Mouse (Mus musculus) hindbrain, embryonic 16.5 days (tissue): Measurements from ENCODE around the gene Ero1l. TPM values are rescaled to one million over a fixed set of nuclear protein-coding genes. Genes with fewer than 3 reads are reported as not detected.

Experiments
- ATAC-seq: fragments of 200-750 bp; cut with Nextera tagmentation; 2 replicates; pipeline ENCODE4 v1.8.0; 2017; ENCODE audit warnings: moderate TSS enrichment, moderate library complexity
- H3K27ac ChIP-seq: fragments of 300-500 bp; sonication (generic); 2 replicates; pipeline ENCODE4 v1.5.1; 2014; ENCODE audit warnings: low read depth, mild to moderate bottlenecking, control low read depth, low read length, moderate library complexity
- H3K27me3 ChIP-seq: fragments of 300-500 bp; sonication (generic); replicated peaks from 2 replicates; pipeline ENCODE4 v1.6.1; 2014; ENCODE audit warnings: low read length; ENCODE audit not compliant: control insufficient read depth, insufficient read depth
- H3K36me3 ChIP-seq: fragments of 300-500 bp; sonication (generic); 2 replicates; pipeline ENCODE4 v1.6.1; 2014; ENCODE audit warnings: mild to moderate bottlenecking, low read length, moderate library complexity, mixed read lengths; ENCODE audit not compliant: control insufficient read depth, insufficient read depth
- H3K4me1 ChIP-seq: fragments of 300-500 bp; sonication (generic); 2 replicates; pipeline ENCODE4 v1.6.1; 2014; ENCODE audit warnings: low read depth, low read length; ENCODE audit not compliant: control insufficient read depth, insufficient read depth
- H3K4me2 ChIP-seq: fragments of 300-500 bp; sonication (generic); 2 replicates; pipeline ENCODE4 v1.6.1; 2014; ENCODE audit warnings: mild to moderate bottlenecking, low read length, control low read depth, moderate library complexity
- H3K4me3 ChIP-seq: fragments of 300-500 bp; sonication (generic); 2 replicates; pipeline ENCODE4 v1.5.1; 2014; ENCODE audit warnings: mild to moderate bottlenecking, low read length, control low read depth, moderate library complexity
- H3K9ac ChIP-seq: fragments of 300-500 bp; sonication (generic); 2 replicates; pipeline ENCODE4 v1.6.1; 2014; ENCODE audit warnings: low read depth, mild to moderate bottlenecking, control low read depth, low read length, moderate library complexity
- H3K9me3 ChIP-seq: fragments of 300-500 bp; sonication (generic); 2 replicates; pipeline ENCODE4 v1.6.1; 2014; ENCODE audit warnings: mild to moderate bottlenecking, low read length, moderate library complexity; ENCODE audit not compliant: control insufficient read depth
- WGBS: fragments of 180-500 bp; shearing (Covaris S2); extraction: QIAGEN DNeasy Blood & Tissue Kit; methylation state at CpG from one replicate; pipeline ENCODE4 v1.1.7; 2014; 5-methylcytosine and 5-hydroxymethylcytosine counted together
- polyA plus RNA-seq: library from polyadenylated mRNA; unstranded; fragments of >200 nt; fragmentation: Nextera tagmentation; extraction: Ambion mirVana; gene quantifications from 2 replicates; pipeline ENCODE4 v1.2.1, GENCODE M21; 2015

Ero1l gene
- polyA plus RNA-seq, 1 experiment from 2014 or later = 21.5 TPM

GRCm38 (mm10) chr14:45309646-45310045 is 8.9 kb downstream of the Ero1l start:
- H3K9me3 ChIP-seq = no peaks in the 10 kb centered on the region
- no peak for ATAC-seq
- no peak overlapping the region for H3K9ac ChIP-seq
- H3K36me3 ChIP-seq = peaks cover 5% of the 10 kb centered on the region; the same call in 1 of the 2 replicates
- WGBS = 87% methylated on average over 13 of the region's 13 CpGs
- H3K27me3 ChIP-seq = no peaks in the 10 kb centered on the region
- H3K4me2 ChIP-seq = no peak overlapping the region
- H3K4me1 ChIP-seq = no peaks in the 10 kb centered on the region
- no peak overlapping the region for H3K27ac ChIP-seq
- no peak overlapping the region for H3K4me3 ChIP-seq

DNA sequence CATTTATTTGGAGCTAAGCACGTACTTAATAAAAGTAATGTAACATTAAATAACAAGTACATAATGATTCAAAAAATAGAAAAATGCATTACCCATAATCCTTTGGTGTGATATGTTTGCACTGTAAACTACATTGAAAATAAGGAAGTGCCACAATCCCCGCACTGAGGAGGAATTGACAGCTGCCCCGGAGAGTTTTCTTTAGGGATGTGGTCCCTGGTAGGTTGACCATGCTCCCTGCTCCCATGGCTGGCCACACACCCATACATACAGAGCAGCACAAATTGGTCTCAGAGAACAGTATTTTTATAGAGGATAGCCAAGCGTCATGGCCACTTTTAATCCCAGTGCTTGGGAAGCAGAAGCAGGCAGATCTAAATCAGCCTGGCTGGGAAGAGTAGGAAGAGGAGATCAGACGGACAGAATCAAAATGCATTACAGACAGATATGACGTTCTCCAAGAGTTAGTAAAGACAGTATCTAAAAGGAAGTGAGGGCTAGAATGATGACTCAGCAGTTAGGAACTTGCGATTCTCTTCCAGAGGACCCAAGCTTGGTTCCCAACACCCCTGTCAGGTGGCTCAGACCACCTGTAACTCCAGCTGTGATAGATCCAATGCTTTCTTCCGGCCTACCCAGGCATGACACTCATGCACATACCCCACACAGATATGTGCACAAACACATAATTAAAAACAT is 10.8 kb downstream of the Ero1l start:
- no peaks in the 10 kb centered on the region for H3K4me1 ChIP-seq
- no peak overlapping the region for H3K4me3 ChIP-seq
- H3K27ac ChIP-seq = no peak overlapping the region
- WGBS = 94% methylated on average over 8 of the region's 8 CpGs
- no peak overlapping the region for H3K9ac ChIP-seq
- peaks cover 7% of the 10 kb centered on the region; the same call in 1 of the 2 replicates for H3K36me3 ChIP-seq
- no peaks in the 10 kb centered on the region for H3K27me3 ChIP-seq
- H3K4me2 ChIP-seq = no peak overlapping the region
- ATAC-seq = no peak
- no peaks in the 10 kb centered on the region for H3K9me3 ChIP-seq

DNA sequence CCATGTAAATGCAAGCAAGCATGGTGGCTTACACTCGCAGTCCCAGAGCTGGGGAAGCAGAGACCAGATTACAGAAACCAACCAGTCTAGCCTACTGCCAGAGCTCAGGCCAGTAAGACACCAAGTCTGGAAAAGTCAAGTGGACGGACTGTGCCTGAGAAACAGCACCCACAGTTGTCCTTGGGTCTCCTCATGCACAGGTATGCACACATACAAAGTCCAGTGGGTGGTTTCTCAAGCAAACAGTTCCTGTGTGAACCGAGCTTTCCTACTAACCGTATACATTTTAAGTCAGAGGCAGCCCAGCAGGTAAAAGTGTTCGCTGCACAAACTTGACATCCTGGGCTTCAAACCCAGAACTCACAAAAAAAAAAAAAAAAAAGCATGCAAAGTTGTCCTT is 12.7 kb downstream of the Ero1l start:
- H3K4me1 ChIP-seq = no peaks in the 10 kb centered on the region
- H3K9ac ChIP-seq = no peak overlapping the region
- H3K36me3 ChIP-seq = peaks cover 18% of the 10 kb centered on the region
- H3K27me3 ChIP-seq = no peaks in the 10 kb centered on the region
- no peak overlapping the region for H3K4me3 ChIP-seq
- H3K9me3 ChIP-seq = no peaks in the 10 kb centered on the region
- 94% methylated on average over 5 of the region's 5 CpGs for WGBS
- no peak for ATAC-seq
- no peak overlapping the region for H3K4me2 ChIP-seq
- no peak overlapping the region for H3K27ac ChIP-seq

DNA sequence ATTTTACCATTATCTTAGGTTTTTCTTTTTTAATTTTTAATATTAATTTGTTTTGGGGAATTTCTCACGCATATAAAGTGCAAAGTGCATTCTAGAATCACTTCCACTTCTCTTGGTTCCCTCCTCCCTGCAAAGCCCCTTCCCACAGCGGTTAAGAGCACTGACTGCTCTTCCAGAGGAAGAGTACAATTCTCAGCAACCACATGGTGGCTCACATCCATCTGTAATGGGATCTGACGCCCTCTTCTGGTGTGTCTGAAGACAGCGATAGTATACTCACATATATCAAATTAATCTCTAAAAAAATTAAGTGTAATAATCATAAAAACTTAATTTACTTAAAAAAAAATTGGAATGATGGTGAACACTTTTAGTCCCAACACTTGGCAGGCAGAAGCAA is 14.2 kb downstream of the Ero1l start:
- Histone ChIP-seq H3K27me3 (no peaks in the 10 kb centered on the region), H3K4me3 (no peak overlapping the region), H3K9me3 (no peaks in the 10 kb centered on the region), H3K27ac (no peak overlapping the region), H3K4me1 (no peaks in the 10 kb centered on the region), H3K36me3 (peaks cover 26% of the 10 kb centered on the region), H3K9ac (no peak overlapping the region), H3K4me2 (no peak overlapping the region)
- no peak for ATAC-seq
- WGBS = 55% methylated on average over 4 of the region's 4 CpGs

DNA sequence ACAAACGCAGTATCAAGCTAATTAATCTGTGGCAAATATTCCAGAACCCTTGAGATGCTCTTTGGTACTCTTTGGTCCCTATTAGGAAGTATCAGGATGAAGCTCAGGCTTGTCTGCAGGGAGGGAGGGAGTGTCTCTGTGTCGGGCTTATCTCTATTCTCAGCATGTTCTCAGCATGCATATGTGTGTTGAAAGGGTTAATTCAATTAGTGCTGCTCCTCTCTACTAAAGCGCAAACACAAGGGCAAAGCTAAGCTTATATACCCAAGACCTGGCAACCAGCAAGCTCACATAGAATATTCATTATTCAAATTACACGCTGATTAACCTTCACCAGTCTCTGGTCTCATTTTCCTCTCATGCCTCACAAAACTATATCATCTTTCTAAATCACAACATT is 14.6 kb downstream of the Ero1l start:
- no peaks in the 10 kb centered on the region for H3K27me3 ChIP-seq
- no peak overlapping the region for H3K9ac ChIP-seq
- no peak overlapping the region for H3K4me2 ChIP-seq
- ATAC-seq = no peak
- H3K36me3 ChIP-seq = peaks cover 30% of the 10 kb centered on the region
- H3K9me3 ChIP-seq = no peaks in the 10 kb centered on the region
- no peak overlapping the region for H3K27ac ChIP-seq
- 35% methylated on average over 4 of the region's 4 CpGs for WGBS
- H3K4me1 ChIP-seq = no peaks in the 10 kb centered on the region
- no peak overlapping the region for H3K4me3 ChIP-seq

- WGBS = 81% methylated on average over 4 of the region's 4 CpGs
- Histone ChIP-seq H3K9ac (no peak overlapping the region), H3K4me1 (no peaks in the 10 kb centered on the region), H3K4me3 (no peak overlapping the region), H3K27me3 (no peaks in the 10 kb centered on the region), H3K9me3 (no peaks in the 10 kb centered on the region), H3K4me2 (no peak overlapping the region), H3K36me3 (peaks cover 5% of the 10 kb centered on the region; the same call in 1 of the 2 replicates), H3K27ac (no peak overlapping the region)
- ATAC-seq = no peak
These were observed 27.0 kb downstream of the Ero1l start for GRCm38 (mm10) chr14:45291608-45292007.

- Histone ChIP-seq H3K27me3 (no peaks in the 10 kb centered on the region), H3K9ac (no peak overlapping the region), H3K9me3 (no peaks in the 10 kb centered on the region), H3K4me2 (no peak overlapping the region), H3K27ac (no peak overlapping the region), H3K4me1 (no peaks in the 10 kb centered on the region), H3K36me3 (peaks cover 8% of the 10 kb centered on the region), H3K4me3 (no peak overlapping the region)
- 93% methylated on average over 3 of the region's 3 CpGs for WGBS
- ATAC-seq = no peak
These were observed 36.5 kb downstream of the Ero1l start for GRCm38 (mm10) chr14:45282066-45282465.

DNA sequence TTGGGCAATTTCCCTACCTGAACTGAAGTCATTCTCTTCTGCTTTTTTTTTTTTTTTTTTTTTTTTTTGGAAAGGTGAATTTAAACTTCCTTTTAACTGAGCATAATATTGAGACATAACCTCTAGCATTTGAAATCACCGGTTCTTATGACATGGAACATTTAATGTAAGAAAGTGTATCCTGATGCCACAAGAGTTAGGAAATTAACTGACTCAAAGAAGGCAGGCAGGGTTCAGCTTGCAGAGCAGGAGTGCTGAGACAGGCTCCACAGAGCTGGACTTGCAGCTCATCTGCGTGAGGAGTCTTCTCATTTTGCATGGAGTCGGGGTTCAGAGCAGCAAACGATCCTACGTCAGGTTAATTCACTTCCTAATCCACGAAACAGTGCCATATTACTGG is 42.8 kb downstream of the Ero1l start:
- H3K4me2 ChIP-seq = no peak overlapping the region
- peaks cover 4% of the 10 kb centered on the region for H3K36me3 ChIP-seq
- no peaks in the 10 kb centered on the region for H3K4me1 ChIP-seq
- no peaks in the 10 kb centered on the region for H3K9me3 ChIP-seq
- no peak for ATAC-seq
- no peak overlapping the region for H3K9ac ChIP-seq
- no peaks in the 10 kb centered on the region for H3K27me3 ChIP-seq
- no peak overlapping the region for H3K27ac ChIP-seq
- no peak overlapping the region for H3K4me3 ChIP-seq
- 87% methylated on average over 6 of the region's 6 CpGs for WGBS

DNA sequence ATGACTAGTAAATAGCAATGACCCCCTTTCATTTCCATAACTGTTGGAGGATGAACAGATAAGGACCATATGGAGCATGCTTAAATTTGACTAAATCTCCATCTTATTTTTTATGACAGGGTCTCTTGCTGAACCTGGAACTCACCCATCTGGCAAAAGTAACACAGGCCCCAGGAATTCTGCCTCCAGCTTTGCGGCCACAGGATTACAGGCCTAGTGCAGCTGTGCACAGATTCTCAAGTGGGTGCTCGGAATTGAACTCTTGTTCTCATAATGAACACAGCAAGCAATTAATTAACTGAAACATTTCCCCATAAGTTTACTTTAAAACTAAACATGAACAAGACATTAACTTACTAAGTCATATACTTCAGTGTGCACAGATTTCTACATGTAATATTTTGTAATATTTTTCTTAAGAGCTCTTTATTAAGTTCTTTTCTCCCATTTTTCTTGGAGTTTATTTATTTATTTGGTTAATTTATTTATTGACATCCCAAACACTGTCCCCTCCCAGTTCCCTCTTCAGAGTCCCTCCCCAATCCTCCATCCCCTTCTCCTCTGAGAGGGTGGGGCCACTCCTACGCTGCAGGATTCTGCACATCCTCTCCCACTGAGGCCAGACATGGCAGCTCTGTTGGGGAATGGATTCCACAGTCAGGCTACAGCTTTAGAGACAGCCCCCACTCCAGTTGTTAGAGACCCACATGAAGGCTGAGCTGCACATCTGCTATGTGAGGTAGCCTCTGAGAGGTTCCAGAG is 54.6 kb downstream of the Ero1l start:
- WGBS = 81% methylated on average over 3 of the region's 3 CpGs

More for the DNA sequence above, 54.6 kb downstream of the Ero1l start:
- Histone ChIP-seq H3K36me3 (peaks cover 5% of the 10 kb centered on the region), H3K4me1 (no peaks in the 10 kb centered on the region), H3K27ac (no peak overlapping the region), H3K9me3 (no peaks in the 10 kb centered on the region), H3K4me2 (no peak overlapping the region), H3K4me3 (no peak overlapping the region), H3K27me3 (no peaks in the 10 kb centered on the region), H3K9ac (no peak overlapping the region)
- ATAC-seq = no peak
